Mouse (Mus musculus) forebrain, embryonic 11.5 days (tissue): ENCODE measurements around the gene Dnmbp. TPM values are rescaled to one million over a fixed set of nuclear protein-coding genes. Genes with fewer than 3 reads are reported as not detected.

Experiments
- ATAC-seq: fragments of 200-750 bp; cut with Nextera tagmentation; replicated peaks from 2 replicates; pipeline ENCODE4 v1.8.0; 2017; ENCODE audit warnings: moderate TSS enrichment; ENCODE audit not compliant: low FRiP score
- DNase-seq: peaks from one replicate; pipeline ENCODE4 v3.0.0-alpha.2; 2017; ENCODE audit warnings: low spot score
- H3K27ac ChIP-seq: fragments of 300-500 bp; sonication (generic); 2 replicates; pipeline ENCODE4 v1.5.1; 2014; ENCODE audit warnings: low read depth, low read length
- H3K27me3 ChIP-seq: fragments of 300-500 bp; sonication (generic); 2 replicates; pipeline ENCODE4 v1.6.1; 2014; ENCODE audit warnings: mild to moderate bottlenecking, low read length, mixed read lengths; ENCODE audit not compliant: control insufficient read depth, insufficient read depth
- H3K36me3 ChIP-seq: fragments of 300-500 bp; sonication (generic); 2 replicates; pipeline ENCODE4 v1.6.1; 2014; ENCODE audit warnings: mild to moderate bottlenecking, low read length, moderate library complexity, mixed read lengths; ENCODE audit not compliant: control insufficient read depth, insufficient read depth
- H3K4me1 ChIP-seq: fragments of 300-500 bp; sonication (generic); replicated peaks from 2 replicates; pipeline ENCODE4 v1.6.1; 2014; ENCODE audit warnings: low read length, mixed read lengths; ENCODE audit not compliant: control insufficient read depth, insufficient read depth
- H3K4me2 ChIP-seq: fragments of 300-500 bp; sonication (generic); 2 replicates; pipeline ENCODE4 v1.6.1; 2014; ENCODE audit warnings: low read depth, mild to moderate bottlenecking, low read length, moderate library complexity, mixed read lengths; ENCODE audit not compliant: severe bottlenecking
- H3K4me3 ChIP-seq: fragments of 300-500 bp; sonication (generic); 2 replicates; pipeline ENCODE4 v1.5.1; 2014; ENCODE audit warnings: low read depth, low read length
- H3K9ac ChIP-seq: fragments of 300-500 bp; sonication (generic); 2 replicates; pipeline ENCODE4 v1.6.1; 2014; ENCODE audit warnings: low read length
- H3K9me3 ChIP-seq: fragments of 300-500 bp; sonication (generic); 2 replicates; pipeline ENCODE4 v1.6.1; 2016; ENCODE audit warnings: low read length, mixed read lengths; ENCODE audit not compliant: control insufficient read depth
- WGBS: fragments of 180-500 bp; shearing (Covaris S2); extraction: QIAGEN DNeasy Blood & Tissue Kit; methylation state at CpG from one replicate; pipeline ENCODE4 v1.1.7; 2014; 5-methylcytosine and 5-hydroxymethylcytosine counted together
- polyA plus RNA-seq: library from polyadenylated mRNA; unstranded; fragments of >200 nt; fragmentation: Nextera tagmentation; extraction: Ambion mirVana; gene quantifications from 2 replicates; pipeline ENCODE4 v1.2.1, GENCODE M21; 2014

Dnmbp gene
- polyA plus RNA-seq, 1 experiment from 2014 or later: 17.8 TPM

DNA sequence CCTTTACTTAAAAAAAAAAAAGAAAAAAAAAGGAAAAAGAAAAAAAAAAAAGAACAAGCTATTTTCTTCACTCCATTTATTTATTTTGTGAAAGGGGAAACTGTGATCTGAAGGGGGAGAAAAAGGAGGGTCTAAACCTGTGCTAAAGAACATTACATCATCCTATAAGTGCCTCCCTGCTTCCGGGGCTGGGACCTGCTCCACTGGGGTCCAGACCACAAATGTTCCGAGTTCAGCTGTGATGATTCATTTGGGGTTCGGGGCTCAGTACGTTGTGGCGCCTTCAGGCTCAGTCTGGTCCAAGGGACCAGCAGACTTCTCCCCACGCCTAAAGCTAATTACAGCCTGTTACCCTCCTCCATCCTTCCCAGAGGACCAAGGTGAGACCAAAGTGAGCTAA is 9.1 kb downstream of the Dnmbp start:
- H3K27me3 ChIP-seq: no peaks in the 10 kb centered on the region
- no peak overlapping the region for H3K9ac ChIP-seq
- 85% methylated on average over 6 of the region's 6 CpGs for WGBS
- DNase-seq (no peak), ATAC-seq (no peak)
- H3K4me2 ChIP-seq: no peak overlapping the region
- H3K36me3 ChIP-seq: no peaks in the 10 kb centered on the region
- H3K4me1 ChIP-seq: peaks cover 6% of the 10 kb centered on the region; the same call in 1 of the 2 replicates
- H3K9me3 ChIP-seq: no peaks in the 10 kb centered on the region
- no peak overlapping the region for H3K4me3 ChIP-seq
- H3K27ac ChIP-seq: no peak overlapping the region

DNA sequence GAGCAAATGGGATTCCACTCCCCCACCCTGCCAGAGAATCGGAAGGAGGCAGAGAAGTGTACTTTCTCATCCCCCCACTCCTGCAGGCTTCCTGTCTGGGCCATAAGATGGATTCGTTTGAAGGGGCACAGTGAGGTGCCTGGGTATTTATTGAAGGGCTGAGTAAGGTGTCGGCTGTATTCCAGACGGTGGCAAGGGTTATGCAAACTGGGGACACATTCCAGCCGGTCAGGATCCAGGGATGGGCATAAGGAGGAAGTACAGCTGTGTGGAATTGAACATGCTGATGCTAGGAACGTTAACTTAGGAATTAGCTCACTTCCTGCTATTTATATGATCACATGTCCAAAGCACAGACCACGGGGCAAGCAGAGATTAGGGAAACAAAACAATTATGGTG is 9.6 kb downstream of the Dnmbp start:
- no peak for DNase-seq
- no peak overlapping the region for H3K9ac ChIP-seq

DNA sequence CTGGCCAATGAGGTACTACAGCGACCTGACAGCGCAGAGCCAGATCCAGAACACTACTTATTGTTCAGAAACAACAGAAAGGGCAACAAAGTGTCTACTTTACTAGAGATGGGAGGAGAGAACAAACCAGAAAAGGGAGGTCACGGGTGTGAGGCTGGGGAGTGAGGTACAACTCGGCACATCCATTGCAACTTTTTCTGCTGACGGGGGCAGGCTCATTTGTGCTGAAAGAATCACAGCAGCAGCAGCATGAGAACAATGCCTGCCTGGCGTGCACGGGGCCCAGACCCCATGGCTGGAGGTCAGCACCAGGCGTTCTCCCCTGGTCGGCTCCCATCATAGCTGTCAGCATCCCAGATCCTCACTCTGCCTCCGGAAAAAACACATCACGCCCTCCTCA is 10.1 kb downstream of the Dnmbp start:
- ATAC-seq (no peak), DNase-seq (no peak)
- 19% methylated on average over 11 of the region's 11 CpGs for WGBS
- Histone ChIP-seq H3K4me2 (no peak overlapping the region), H3K4me1 (peaks cover 6% of the 10 kb centered on the region; the same call in 1 of the 2 replicates), H3K4me3 (no peak overlapping the region), H3K9ac (no peak overlapping the region), H3K27me3 (no peaks in the 10 kb centered on the region), H3K36me3 (no peaks in the 10 kb centered on the region), H3K27ac (no peak overlapping the region), H3K9me3 (no peaks in the 10 kb centered on the region)

More for the DNA sequence above, 9.6 kb downstream of the Dnmbp start:
- WGBS: 50% methylated on average over 7 of the region's 7 CpGs
- H3K4me3 ChIP-seq: no peak overlapping the region
- no peaks in the 10 kb centered on the region for H3K36me3 ChIP-seq
- ATAC-seq: no peak
- no peak overlapping the region for H3K4me2 ChIP-seq
- no peaks in the 10 kb centered on the region for H3K27me3 ChIP-seq
- no peak overlapping the region for H3K27ac ChIP-seq
- peaks cover 6% of the 10 kb centered on the region; the same call in 1 of the 2 replicates for H3K4me1 ChIP-seq
- no peaks in the 10 kb centered on the region for H3K9me3 ChIP-seq

DNA sequence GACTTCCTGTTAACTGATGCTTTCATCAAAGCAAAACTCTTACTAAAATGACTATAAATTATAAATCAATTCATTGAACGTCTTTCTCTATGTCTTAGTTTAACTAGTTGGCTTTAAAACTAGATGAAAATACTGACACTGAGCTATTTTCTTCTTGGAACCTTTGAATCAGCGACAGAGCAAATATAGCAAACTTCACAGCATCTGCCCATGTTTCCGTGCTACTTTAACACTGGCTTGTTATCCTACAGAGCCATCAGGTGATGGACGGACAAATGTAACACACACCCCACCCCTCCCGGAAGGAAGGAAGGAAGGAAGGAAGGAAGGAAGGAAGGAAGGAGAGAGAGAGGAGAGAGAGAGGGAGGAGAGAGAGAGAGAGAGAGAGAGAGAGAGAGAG is 12.0 kb downstream of the Dnmbp start:
- H3K4me1 ChIP-seq: peaks cover 6% of the 10 kb centered on the region; the same call in 1 of the 2 replicates
- ATAC-seq (no peak), DNase-seq (no peak)
- H3K27me3 ChIP-seq: no peaks in the 10 kb centered on the region
- H3K4me3 ChIP-seq: no peak overlapping the region
- H3K9ac ChIP-seq: no peak overlapping the region
- no peaks in the 10 kb centered on the region for H3K36me3 ChIP-seq
- no peak overlapping the region for H3K4me2 ChIP-seq
- H3K9me3 ChIP-seq: no peaks in the 10 kb centered on the region
- 91% methylated on average over 5 of the region's 5 CpGs for WGBS
- H3K27ac ChIP-seq: no peak overlapping the region

DNA sequence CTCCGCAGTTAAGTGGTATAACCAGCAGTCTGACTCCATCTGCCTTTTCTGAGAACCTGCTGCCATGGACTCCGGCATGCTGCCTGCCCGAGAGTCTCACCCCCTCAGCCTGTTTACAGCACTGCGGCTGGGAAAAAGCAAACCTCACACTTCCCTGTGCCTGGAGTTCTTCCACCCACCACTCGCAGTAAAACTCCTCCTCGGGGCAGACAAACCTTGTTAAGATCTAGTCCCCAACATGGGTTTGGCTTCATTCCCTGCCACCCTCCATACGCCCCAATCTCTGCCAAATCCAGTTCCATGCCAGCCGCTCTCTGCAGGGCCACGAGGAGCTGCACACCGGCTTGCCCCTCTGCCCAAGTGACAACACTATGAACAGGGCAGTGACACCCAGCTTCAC is 12.9 kb downstream of the Dnmbp start:
- H3K4me1 ChIP-seq: peaks cover 6% of the 10 kb centered on the region; the same call in 1 of the 2 replicates
- H3K4me2 ChIP-seq: no peak overlapping the region
- no peaks in the 10 kb centered on the region for H3K36me3 ChIP-seq
- ATAC-seq (no peak), DNase-seq (no peak)
- H3K27ac ChIP-seq: no peak overlapping the region
- H3K4me3 ChIP-seq: no peak overlapping the region
- H3K9ac ChIP-seq: no peak overlapping the region
- no peaks in the 10 kb centered on the region for H3K9me3 ChIP-seq
- no peaks in the 10 kb centered on the region for H3K27me3 ChIP-seq
- WGBS: 84% methylated on average over 10 of the region's 10 CpGs

DNA sequence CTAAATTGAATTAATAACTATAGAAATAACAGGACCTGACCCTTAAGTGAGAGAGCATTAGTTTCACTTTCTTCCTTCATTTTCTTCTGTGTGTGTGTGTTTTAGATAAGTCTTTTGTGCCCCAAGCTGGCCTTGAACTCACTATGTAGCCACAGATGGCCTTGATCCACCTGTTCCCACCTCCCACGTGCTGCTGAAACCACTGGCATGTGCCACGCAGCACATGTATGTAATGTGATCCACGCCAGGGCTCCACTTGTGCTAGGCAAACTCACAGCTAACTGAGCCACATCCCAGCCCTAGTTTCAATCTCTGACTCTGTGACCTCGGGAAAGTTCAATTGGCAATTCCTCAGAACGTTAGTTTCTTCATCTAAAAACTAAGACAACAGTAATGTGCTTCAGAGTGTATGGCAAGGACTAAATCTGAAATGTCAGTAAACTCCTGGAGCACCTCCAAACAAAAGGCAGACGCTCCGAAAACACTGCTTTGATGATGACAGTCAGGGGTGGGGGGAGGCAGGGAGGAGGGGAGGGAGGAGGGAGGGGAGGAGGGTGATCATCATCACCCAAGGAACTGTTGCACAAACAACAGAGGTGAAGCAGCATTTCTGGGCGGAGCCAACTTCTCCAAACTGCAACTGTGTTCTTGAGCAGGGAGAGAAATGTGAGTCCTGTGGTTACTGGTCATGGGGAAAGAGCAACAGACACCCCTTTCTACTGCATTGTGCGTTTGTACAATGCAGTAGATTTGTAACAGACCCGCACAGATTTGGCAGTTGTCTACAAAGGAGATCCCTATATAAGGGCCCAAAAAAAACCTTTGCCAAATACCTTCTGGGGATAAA is 13.6 kb downstream of the Dnmbp start:
- no peak overlapping the region for H3K4me3 ChIP-seq
- no peak overlapping the region for H3K9ac ChIP-seq
- ATAC-seq: no peak

DNA sequence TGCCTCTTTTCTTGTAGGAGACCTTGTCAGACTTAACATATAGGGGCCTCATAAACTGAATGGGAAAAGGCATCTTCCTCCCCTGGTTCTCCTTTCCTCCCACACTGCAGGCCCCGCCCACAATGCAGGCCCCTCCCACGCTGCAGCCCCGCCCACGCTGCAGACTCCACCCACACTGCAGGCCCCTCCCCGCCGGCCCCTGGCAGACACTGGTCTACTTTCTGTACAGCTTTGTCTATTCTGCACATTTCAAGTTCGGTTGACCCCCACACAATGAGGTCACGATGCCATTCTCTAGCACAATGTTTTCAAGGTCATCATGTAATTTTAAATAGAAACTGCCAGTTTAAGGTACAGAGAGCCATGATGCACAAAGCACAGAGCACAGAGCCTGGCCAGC is 15.6 kb downstream of the Dnmbp start:
- ATAC-seq (no peak), DNase-seq (no peak)
- H3K36me3 ChIP-seq: no peaks in the 10 kb centered on the region
- WGBS: 72% methylated on average over 8 of the region's 8 CpGs
- H3K4me1 ChIP-seq: no peaks in the 10 kb centered on the region
- no peak overlapping the region for H3K27ac ChIP-seq
- H3K9me3 ChIP-seq: no peaks in the 10 kb centered on the region
- H3K4me3 ChIP-seq: no peak overlapping the region
- no peaks in the 10 kb centered on the region for H3K27me3 ChIP-seq
- H3K4me2 ChIP-seq: no peak overlapping the region
- no peak overlapping the region for H3K9ac ChIP-seq

More for the DNA sequence above, 13.6 kb downstream of the Dnmbp start:
- H3K9me3 ChIP-seq: no peaks in the 10 kb centered on the region
- H3K36me3 ChIP-seq: no peaks in the 10 kb centered on the region
- DNase-seq: no peak
- no peak overlapping the region for H3K4me2 ChIP-seq
- no peaks in the 10 kb centered on the region for H3K27me3 ChIP-seq
- 82% methylated on average over 10 of the region's 10 CpGs for WGBS
- peaks cover 6% of the 10 kb centered on the region; the same call in 1 of the 2 replicates for H3K4me1 ChIP-seq
- H3K27ac ChIP-seq: no peak overlapping the region

DNA sequence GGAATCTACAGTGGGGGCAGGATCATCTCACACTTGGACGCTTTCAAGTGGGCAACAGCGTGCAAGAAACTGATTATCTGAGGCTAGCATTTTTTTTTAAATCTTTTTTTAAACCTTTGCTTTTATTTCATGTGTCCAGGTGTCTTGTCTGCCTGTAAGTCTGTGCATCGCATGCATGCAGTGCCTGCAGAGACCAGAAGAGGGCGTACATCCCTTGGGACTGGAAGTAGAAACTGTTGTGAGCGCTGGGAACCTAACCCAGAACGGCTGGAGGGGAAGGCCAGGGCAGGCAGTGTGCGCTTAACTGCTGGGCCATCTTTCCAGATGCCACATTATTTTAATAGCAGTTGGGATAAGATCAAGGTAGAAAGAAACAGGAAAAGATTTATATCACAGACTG is 17.0 kb downstream of the Dnmbp start:
- no peak overlapping the region for H3K9ac ChIP-seq
- 89% methylated on average over 7 of the region's 7 CpGs for WGBS
- H3K9me3 ChIP-seq: no peaks in the 10 kb centered on the region
- no peak overlapping the region for H3K4me2 ChIP-seq
- H3K4me3 ChIP-seq: no peak overlapping the region
- no peak for DNase-seq
- ATAC-seq: no peak
- H3K27me3 ChIP-seq: no peaks in the 10 kb centered on the region
- no peak overlapping the region for H3K27ac ChIP-seq
- H3K4me1 ChIP-seq: no peaks in the 10 kb centered on the region
- H3K36me3 ChIP-seq: no peaks in the 10 kb centered on the region

DNA sequence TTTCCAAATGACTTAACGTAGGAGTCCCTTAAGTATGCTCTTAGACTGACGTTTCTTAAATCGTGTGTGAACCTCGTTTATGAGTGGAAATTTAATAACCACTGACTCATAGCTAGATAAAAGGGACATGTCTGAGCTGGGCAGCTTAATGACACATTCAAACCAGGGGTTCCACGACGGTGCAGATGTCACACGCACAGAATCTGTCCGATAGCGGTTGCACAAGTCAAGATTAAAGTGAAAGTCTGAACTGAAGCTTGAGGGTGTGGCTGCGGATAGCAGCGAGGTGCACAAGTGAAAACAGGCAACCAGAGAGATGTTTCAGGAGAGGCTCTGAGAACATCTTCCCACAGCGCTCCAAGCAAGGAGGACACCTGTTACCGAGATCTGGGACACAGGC is 18.6 kb downstream of the Dnmbp start:
- no peak overlapping the region for H3K4me2 ChIP-seq
- no peak overlapping the region for H3K9ac ChIP-seq
- no peaks in the 10 kb centered on the region for H3K27me3 ChIP-seq
- DNase-seq (no peak), ATAC-seq (no peak)
- H3K4me1 ChIP-seq: no peaks in the 10 kb centered on the region
- no peak overlapping the region for H3K4me3 ChIP-seq
- H3K9me3 ChIP-seq: no peaks in the 10 kb centered on the region
- WGBS: 59% methylated on average over 13 of the region's 13 CpGs
- H3K36me3 ChIP-seq: no peaks in the 10 kb centered on the region
- no peak overlapping the region for H3K27ac ChIP-seq
